Mouse (Mus musculus) megakaryocyte-erythroid progenitor cell, adult 5-6 weeks (primary cell): Measurements from ENCODE around the gene Suz12. TPM values are rescaled to one million over a fixed set of nuclear protein-coding genes. Genes with fewer than 3 reads are reported as not detected.

ENCODE experiments used
- ATAC-seq: replicated peaks from 2 replicates; pipeline ENCODE4 v1.8.0; 2016; ENCODE audit warnings: mild to moderate bottlenecking, inconsistent platforms; ENCODE audit not compliant: severe bottlenecking, poor library complexity, low FRiP score, low TSS enrichment
- total RNA-seq, 2 experiments: library from RNA; stranded (forward) in 1 of 2; stranded (reverse) in 1 of 2; fragments of 200-1000, 215-1000 nt in 1 of 2; fragments of >200 nt in 1 of 2; fragmentation: Nextera tagmentation in 1 of 2; gene quantifications; 2 replicates each; pipeline ENCODE4 v1.2.3; 2014 to 2017

Gene Suz12
- total RNA-seq, 2 experiments from 2014 or later: 124 to 135 TPM

DNA sequence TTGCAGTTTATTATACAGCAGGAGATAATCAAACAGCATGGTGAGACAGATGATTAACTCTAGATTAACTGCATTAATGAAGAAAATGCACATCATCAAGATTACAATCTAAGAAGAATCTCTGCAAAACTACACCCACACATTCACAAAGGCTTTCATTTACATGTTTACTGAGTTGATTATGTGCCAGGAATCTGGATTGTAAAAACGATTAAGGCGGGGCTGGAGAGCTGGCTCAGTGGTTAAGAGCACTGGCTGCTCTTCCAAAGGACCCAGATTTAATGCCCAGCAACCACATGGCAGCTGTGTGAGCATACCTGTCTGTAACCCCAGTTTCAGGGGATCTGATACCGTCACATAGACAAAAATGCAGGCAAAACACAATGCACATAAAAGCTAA, 76.9 kb downstream of the Suz12 start:
- ATAC-seq: no peak

DNA sequence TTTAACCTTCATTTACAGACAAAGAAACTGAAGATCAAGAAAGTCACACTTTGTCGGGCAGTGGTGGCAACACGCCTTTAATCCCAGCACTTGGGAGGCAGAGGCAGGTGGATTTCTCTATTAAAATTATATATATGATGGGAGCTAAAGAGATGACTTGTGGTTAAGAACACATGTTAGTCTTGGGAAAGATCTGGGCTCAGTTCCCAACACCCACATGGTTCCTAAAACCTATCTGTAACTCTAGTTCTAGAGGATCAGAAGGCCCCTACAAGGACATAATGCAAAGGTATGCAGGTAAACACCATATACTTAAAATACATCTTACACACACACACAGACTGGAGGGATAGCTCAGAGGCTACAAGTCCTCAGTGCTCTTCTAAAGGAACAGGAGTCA, 78.1 kb downstream of the Suz12 start:
- ATAC-seq: no peak

DNA sequence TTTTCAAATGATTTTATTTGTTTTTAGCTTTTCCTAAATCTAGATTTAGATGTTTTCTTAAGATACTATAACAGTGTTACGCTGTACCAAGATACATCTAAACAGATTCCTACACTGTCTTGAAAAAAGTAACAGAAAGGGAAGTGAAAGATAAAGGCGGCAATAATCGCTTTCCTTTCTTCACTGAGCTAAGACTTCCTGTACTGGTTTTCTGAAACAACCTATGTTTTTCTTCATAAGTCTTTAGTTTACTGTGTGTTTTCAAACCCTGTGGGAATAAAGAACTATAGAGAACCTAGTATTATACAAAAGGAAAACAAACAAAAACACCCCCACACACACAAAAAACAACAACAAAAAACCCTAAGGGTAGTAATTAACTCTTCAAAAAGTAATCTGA, 79.5 kb downstream of the Suz12 start:
- no peak for ATAC-seq

DNA sequence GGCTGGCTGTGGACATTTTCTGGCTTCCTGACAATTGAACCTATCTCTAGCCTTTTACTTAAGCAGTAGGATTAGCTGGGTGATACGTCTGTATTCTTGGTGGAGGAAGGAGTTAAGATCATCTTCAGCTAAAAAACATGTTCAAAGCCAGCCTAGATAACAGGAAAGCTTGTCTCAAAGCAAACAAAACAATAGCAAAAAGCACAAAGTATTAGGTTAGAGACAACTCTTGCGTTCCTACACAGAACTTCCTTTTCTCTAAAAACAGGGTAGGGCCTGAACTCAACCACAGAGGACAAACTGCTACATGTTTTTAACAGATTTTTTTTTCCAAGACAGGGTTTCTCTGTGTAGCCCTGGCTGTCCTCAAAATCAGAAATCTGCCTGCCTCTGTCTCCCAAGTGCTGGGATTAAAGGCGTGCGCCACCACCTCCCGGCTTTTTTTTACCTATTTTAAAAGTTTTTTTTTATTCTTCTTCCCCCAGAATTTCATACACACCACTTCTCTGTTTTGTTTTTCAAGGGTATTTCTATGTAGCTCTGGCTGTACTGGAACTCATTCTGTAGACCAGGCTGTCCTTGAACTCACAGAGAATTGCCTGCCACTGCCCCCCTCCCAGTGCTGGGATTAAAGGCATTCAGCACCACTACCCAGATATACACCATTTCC, 82.8 kb downstream of the Suz12 start:
- ATAC-seq: no peak

DNA sequence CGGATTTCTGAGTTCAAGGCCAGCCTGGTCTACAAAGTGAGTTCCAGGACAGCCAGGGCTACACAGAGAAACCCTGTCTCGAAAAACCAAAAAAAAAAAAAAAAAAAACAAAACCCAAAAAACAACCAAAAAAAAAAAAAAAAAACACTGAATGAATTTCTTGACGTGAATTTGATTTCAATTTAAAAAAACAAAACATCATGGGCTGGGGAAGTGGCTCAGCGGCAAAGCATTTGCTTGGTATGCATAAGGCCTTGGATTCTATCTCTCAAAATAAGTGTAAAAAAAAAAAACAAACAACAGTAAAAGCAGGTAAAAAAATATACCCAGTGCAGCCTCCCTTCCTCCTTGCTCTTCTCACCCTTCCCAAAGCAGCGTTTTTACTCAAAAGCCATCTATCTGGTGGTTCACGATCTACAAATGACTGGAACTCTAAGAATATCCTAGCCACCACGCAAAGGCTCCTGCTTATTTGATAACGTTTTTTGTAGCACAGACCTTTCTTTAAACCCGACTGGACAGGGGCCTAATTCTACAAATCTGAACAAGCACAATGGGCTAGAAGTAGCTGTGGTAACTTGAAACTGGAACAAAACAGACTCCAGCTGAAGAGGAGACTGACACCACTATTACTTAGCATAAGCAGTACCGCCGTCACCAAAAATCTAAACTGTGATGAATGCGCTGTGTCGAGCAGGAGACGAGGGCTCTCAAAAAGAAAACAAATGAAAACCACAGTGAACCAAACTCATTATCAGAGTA, 85.1 kb downstream of the Suz12 start:
- ATAC-seq: no peak

DNA sequence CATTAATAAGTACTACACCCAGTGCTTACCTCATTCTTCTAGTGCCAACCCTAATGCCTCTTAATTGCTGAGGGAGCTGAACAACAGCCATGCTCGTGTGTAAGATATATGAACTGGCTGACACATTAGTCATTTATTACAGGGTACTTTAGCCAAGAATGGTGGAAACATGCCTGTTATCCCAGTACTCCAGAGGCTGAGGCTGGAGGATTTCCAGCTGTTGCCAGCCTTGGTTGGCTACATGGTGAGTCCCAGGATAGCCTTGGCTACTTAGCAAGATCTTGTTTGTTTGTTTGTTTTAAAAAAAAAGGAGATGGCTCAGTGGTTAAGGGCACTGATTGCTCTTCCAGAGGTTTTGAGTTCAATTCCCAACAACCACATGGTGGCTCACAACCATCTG, 85.9 kb downstream of the Suz12 start:
- no peak for ATAC-seq

DNA sequence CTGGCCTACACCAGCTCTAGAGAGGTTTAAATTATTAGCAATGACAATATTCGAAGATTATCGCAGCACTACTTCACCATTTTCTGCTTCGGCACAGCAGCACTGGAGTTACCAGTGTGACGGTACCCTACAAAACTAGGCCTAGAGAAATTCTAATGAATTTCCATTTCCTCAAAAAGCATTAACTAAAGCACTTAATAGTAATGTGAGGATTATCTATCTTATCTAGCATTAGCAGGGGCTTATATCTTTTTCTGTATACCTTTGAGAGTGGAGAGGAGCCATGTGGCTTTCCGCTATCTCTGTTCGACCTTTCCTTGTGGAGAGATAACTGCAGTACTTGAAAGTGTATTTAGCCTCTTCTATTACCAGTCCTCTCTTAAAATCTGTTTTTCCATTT, 86.8 kb downstream of the Suz12 start:
- ATAC-seq: peak; percentile 18; the same call in 1 of the 2 replicates

DNA sequence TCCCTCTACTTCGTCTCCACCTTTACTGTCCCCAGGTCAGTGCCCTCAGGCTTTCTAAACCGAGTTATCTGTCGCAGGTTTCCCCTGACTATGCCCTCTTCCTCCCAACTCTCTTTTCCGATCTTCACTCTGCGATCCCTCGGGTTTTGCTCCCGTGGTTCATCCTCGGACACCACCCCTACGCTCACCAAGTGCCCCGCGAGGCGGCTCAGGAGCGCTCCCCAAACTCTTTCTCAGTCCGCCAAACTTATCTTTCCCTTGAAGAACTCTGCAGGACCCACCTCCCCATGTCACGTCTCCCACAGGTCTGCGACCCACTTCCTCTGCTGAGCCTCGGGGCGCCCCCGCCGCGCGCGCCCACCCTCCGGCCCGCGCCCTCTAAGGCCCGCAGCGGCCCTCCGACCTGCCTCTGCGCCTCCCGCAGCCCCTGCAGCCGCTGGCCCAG, 87.5 kb downstream of the Suz12 start:
- ATAC-seq: no peak

DNA sequence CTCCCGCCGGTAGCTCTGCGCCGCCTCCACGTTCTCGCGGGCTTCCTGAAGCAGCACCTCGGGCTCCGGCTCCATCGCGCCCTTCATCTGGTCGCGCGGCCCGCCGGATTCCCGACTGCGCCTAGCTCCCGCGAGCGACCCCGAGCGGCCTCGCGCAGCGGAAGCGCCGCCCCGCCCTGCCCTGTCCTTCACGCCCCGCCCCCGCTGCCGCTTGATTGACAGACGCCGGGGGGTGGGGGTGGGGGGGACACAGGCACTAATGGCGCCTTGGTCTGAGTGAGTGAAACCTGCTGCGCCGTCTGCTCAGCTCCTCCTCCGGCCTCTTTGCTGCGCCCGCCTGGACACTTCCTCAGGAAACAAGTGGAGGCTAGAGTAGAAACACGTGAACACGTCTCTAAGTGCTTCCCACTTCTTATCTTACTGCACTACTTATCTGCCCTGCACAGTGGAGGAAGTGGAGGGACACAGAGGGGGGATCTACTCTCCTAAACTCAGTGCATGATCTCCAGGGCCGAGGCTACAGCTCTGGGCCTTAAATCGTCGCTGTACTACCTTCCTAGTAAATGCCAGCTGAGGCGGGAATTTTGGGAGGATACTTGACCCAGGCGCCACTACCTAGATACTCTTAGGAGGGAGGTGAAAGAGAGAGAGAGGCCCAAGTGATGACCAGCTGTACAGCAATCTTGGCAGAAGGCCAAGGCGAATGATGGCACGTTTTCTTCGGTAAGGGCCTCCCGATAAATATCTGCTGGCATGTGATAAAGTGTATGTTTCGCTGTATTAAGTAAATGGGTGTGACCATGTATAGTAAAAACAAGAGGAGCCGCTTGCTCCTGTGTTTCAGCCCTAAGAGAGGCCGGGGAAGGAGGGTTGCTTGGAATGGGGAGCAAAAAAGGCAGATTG, 88.2 kb downstream of the Suz12 start, which contains the start of gene Crlf3:
Gene Crlf3 (minus strand): TSS at position 166 of the 903 bp plus-strand sequence.
- ATAC-seq: peak; percentile 92

DNA sequence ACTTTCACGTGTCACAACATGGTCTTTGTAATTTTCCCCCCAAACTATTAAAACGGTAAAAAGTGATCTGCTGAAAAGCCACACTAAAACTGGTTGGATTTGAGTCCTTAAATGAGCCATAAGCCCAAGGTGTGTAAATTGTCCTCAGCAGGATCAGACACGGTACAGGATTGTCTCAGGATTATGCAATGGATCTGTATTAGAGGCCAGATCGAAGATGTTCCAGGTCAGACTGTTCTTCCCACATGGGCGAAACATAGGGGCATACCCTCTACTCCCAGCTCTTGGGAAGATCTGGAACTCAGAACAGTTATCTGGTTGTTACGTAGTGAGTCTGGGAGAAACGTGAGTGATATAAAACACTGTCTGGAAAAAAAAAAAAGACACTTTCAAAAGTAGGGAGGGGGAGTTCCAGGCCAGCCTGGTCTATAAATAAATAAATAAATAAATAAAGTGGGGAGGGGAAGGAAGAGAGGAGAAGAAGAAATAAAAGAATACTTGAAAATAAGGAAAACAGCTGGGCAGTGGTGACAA, 88.9 kb downstream of the Suz12 start:
- ATAC-seq: no peak

Other genes starting within 250 kb of the Suz12 start
- 47.1 and 59.6 TPM in 2 replicates for gene Utp6, start 30.7 kb upstream of the Suz12 start, total RNA-seq (2014; fragmentation: Nextera tagmentation)
- gene Utp6, start 30.7 kb upstream of the Suz12 start, total RNA-seq (2017): 129 and 148 TPM in 2 replicates
- 28.4 and 42.0 TPM in 2 replicates for gene Crlf3, start 87.9 kb downstream of the Suz12 start, total RNA-seq (2014; fragmentation: Nextera tagmentation)
- 46.9 and 50.6 TPM in 2 replicates for gene Crlf3, start 87.9 kb downstream of the Suz12 start, total RNA-seq (2017)
- 42.8 and 42.9 TPM in 2 replicates for gene Atad5, start 96.3 kb downstream of the Suz12 start, total RNA-seq (2014; fragmentation: Nextera tagmentation)
- 49.8 and 50.6 TPM in 2 replicates for gene Atad5, start 96.3 kb downstream of the Suz12 start, total RNA-seq (2017)
- gene Tefm, start 149.1 kb downstream of the Suz12 start, total RNA-seq (2014; fragmentation: Nextera tagmentation): 23.4 and 30.9 TPM in 2 replicates
- 19.0 and 22.6 TPM in 2 replicates for gene Tefm, start 149.1 kb downstream of the Suz12 start, total RNA-seq (2017)
- not detected in 2 replicates for gene Adap2, start 161.0 kb downstream of the Suz12 start, total RNA-seq (2014; fragmentation: Nextera tagmentation)
- 0.23 TPM in 1 of 2 replicates, not detected in the other for gene Adap2, start 161.0 kb downstream of the Suz12 start, total RNA-seq (2017)
- gene Rnf135, start 190.7 kb downstream of the Suz12 start, total RNA-seq (2014; fragmentation: Nextera tagmentation): 7.1 and 9.1 TPM in 2 replicates
- gene Rnf135, start 190.7 kb downstream of the Suz12 start, total RNA-seq (2017): 5.0 TPM in 2 replicates
- gene Rhot1, start 215.9 kb downstream of the Suz12 start, total RNA-seq (2014; fragmentation: Nextera tagmentation): 44.3 and 65.2 TPM in 2 replicates
- gene Rhot1, start 215.9 kb downstream of the Suz12 start, total RNA-seq (2017): 55.5 and 63.8 TPM in 2 replicates